Mouse (Mus musculus): ENCODE measurements at regions not wholly inside any gene's neighbourhood (a gene's known extent, or its start where the extent isn't known, plus 50 kb on each side); places are given as distances from the start of the nearest gene placed in this dataset.

GRCm38 (mm10) chr14:46225851-46226608 lies 153.2 kb upstream of the Gm15217 start:
- no peak for DNase-seq

GRCm38 (mm10) chr14:46234040-46234439 lies 145.2 kb upstream of the Gm15217 start:
- DNase-seq: no peak

DNA sequence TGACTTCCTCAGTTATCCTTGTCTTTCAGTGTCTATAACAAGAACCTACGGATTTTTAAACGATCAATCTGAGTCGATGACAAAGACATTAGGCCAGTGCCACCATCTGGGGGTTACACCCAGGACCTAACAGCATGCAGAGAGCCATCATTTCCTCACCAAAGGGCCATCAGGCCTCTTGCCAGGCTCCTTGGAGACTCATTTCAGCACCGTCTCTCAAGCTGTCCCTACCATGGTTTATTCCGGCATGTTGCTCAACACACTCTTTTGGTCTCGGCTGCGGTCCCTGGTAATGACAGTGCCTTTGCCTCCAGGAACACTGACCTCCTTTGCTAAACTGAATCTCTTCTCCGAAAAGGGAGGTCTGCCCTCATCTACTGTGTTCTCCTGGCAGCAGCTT lies 144.4 kb upstream of the Gm15217 start:
- DNase-seq: no peak

- no peak for DNase-seq
These were observed 139.0 kb upstream of the Gm15217 start for GRCm38 (mm10) chr14:46240046-46240800.

DNA sequence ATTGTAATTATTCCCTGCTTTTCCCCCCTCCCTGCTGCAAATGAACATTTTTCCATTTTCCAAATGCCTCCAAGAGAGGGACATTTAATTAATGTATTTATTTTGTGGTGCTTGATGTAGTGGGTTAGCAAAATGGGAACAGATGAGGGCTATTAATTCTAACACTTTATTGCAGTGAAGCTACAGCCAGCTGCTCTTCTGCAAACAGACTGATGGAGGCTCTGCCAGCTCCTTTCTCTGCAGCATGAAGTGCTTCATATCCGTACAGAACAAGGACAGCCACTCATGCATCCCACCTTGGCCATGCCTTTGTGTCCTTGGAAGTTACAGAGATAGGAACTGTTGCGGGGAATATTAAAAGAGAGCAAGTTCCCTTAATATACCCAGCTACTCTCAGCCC lies 138.3 kb upstream of the Gm15217 start:
- DNase-seq: no peak

GRCm38 (mm10) chr14:46247491-46248484 lies 131.4 kb upstream of the Gm15217 start:
- DNase-seq: no peak

DNA sequence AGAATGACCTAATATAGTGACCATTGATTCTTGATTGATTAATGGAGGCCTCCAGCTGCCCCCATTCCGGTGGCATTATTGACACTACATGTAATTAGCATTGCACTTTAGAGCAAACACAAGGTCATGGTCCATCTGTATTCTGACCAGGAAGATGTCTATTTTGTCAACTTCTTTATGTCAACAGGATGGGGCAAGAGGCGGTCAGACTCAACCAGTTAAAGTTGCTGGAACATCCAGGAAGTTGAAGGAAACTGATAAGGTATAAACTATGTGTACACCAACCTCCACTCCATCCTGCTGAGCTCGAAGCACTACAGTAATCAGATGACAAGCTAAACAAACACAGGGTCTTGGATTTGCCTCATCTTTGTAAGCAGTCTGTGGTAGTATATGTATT lies 130.1 kb upstream of the Gm15217 start:
- no peak for DNase-seq

DNA sequence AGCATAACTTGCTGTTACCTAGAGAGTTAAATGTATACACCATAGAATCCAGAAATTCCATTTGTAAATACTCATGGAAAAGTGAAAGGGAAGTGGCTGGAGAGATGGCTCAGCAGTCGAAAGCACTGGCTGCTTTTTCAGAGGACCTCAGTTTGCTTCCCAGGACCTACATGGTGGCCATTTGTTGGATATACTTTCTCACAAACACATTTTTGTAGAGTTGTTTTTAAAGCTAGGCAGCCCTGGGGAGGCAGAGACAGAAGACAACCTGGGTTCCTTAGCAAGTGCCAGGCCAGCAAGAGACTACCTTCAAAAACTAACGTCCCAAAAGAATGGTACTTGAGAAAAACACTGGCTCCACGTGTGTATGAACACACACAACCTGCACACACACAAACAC lies 124.0 kb upstream of the Gm15217 start:
- no peak for DNase-seq

DNA sequence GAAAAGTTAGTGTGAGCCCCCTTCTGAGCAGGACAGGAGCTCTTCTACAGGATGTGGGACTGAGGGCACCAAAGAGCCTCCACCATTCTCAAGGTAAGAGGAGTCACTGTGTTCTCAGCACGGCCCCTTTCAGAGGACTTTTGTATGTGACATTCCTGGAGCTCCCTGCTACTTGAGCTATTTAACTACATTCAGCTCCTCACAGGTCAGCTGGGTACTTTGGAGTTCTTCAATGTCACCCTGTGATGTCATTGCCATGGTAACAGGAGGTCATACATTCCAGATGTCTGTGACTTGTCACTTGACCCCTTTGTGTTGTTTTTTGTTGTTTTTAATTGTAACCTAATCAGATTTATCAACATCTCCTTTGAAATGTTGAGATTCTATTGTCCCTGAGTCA lies 122.9 kb upstream of the Gm15217 start:
- DNase-seq: no peak

GRCm38 (mm10) chr14:46257311-46257710 lies 121.9 kb upstream of the Gm15217 start:
- no peak for DNase-seq

DNA sequence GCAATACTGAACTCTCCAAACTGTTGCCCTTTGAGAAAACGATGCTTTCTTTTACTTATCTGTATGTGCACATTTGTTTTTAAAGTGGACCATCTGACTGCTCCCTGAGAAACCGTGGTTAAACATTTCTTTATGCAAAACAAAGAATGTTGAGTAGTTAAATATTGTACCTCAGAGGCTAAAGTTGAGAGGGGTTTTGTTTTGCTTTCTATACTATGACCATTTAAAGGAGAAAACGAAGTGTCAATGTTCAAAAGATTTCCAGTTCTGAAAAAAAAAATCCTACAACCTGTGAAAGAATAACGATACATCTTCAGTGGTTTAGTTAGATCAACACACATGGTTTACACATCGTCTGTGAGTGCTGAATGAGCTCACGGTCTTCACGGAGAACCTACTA lies 120.7 kb upstream of the Gm15217 start:
- no peak for DNase-seq

- DNase-seq: no peak
These were observed 118.8 kb upstream of the Gm15217 start for GRCm38 (mm10) chr14:46260291-46260980.

DNA sequence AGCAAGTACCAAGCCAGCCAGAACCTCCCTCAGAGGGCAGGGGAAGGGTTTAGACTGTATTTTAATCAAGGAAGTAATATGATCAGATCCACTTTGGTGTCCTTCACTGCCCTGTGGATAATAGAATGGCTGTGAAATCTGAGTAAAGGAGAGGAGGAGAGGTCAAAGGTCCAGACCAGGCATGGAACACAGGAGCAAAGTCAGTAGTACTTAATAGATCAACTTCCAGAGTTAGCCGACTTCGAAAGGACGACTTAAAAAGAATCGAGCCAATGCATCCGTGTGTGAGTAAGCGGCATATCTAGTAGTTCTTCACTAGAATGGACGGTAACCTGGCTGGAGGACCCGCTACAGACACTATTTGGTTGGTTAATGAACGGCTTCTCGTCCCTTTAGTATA lies 103.8 kb upstream of the Gm15217 start:
- no peak for DNase-seq

DNA sequence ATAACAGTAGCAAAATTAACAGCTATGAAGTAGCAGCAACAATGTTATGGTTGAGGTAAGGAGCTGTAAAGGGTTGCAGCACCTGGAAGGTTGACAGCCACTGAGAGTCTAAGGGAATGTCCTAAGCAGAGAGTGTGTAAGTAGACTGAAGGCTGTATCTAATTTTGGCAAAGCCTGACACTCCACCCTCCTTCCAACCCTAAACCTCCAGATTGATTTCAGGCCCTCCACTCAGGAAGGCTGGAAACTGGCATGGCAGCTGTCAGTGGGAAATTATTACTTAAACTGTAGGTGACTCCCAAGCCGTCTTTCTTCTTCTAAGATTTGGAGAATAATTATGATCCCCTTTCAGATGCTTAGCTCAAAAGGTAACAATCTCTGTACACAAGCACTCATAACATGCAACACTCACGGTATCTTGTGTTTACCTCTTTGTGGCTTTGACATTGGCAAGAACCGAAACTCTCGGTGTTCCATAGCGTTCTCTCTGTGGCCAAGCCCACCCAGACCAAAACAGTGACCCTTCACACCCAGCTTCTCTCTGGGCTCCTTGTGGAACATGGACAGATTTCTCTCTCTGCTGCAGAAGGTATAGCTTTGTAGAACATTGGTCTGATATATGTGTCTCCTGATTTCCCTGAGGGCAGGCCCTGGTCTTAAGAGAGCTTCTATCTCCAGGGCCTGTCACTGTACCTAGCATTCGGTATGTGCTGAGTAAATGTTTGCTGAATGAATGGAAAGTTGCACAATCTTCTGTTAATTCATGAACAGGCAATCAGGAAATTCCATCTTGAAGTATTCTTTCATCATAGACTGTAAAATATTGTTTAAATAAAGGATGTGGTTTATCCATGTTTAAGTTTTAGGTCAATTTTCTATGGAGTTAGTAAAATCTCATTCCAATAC lies 102.0 kb upstream of the Gm15217 start:
- no peak for DNase-seq

DNA sequence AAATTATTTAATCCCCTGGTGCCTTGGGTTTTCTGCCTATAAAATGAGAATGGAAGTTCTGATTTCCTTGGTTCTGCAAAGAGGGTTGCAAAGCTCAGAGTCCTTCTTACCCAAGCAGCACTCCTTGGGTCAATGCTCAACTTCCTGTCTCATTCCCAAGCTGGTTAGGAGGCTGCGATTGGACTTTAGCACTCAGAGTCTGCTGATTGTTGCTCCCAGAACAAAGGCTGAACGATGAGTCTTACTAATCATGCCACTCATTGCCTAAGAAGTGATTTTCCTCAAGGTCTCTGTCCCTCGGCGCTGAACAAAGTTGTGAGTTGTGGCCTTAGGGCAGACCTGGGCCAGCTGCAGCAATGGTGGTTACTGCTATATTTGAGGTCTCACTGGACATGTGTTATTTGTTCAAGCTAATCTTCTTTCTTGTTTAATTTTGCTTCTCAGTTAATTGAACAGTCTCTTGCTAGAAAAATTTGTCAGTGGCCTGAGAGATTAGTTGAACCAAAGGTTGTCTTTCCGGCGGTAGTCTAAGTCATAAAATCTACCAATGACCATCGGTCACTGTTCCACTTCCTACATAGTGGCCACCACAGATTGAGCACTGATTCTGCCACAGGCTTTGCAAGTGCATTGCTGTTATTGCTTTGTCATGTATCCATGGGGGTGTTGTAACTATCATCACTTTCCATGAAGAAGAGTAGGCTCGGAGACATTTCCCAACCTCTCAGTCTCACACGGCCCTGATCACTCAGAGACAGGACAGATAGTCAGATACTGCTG lies 101.2 kb upstream of the Gm15217 start:
- no peak for DNase-seq

DNA sequence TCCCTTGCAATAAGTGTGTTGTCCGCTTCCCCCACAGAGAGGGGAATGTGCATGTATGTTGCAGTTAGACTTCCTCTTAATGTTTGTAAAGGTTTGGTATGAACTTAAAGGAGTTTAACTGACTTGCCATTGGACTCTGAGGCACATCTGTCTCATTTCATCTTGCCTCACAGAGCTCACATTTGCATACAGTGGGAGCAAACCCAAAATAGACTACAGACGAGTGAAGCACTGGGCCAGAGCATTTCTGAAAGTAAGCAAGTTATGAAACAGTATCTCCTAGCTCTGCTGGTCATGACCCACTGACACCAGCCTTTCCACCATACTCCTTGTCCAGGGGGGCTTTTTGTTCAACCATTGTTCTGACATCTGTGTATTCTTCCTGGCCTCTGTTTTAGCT lies 86.8 kb upstream of the Gm15217 start:
- DNase-seq: no peak

- DNase-seq: no peak
These were observed 82.9 kb upstream of the Gm15217 start for GRCm38 (mm10) chr14:46296275-46296674.

GRCm38 (mm10) chr14:46300546-46300945 lies 78.7 kb upstream of the Gm15217 start:
- no peak for DNase-seq

GRCm38 (mm10) chr14:46302601-46303000 lies 76.6 kb upstream of the Gm15217 start:
- no peak for DNase-seq

DNA sequence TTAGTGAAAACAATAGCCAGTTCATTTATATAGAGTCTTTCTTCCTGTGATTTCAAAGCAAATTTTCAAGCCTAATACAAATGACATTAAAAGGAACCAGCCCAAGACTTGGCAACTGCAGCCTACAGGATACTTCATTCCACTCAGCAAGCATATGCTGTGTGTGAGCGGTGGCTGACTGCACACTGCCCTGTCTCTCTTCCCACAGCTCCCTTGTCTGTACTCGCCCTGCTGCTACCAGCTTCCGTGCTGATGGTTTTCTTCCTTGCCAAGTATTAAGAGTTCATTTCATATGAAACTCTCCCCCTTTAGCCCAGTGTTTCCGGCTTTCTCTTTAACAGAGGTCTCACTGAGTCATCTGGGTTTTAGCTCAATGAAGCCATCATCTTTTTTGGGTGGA lies 73.9 kb upstream of the Gm15217 start:
- no peak for DNase-seq

- no peak for DNase-seq
These were observed 66.2 kb upstream of the Gm15217 start for GRCm38 (mm10) chr14:46313064-46313463.

Measured in spleen, adult 18-20 months (tissue).